Mouse (Mus musculus): ENCODE results near the gene Dusp10. TPM values are rescaled to one million over a fixed set of nuclear protein-coding genes. Genes with fewer than 3 reads are reported as not detected.

Gene Dusp10
- total and polyA plus RNA-seq, 2 experiments from 2014 or later = 4.5 to 10.5 TPM

DNA sequence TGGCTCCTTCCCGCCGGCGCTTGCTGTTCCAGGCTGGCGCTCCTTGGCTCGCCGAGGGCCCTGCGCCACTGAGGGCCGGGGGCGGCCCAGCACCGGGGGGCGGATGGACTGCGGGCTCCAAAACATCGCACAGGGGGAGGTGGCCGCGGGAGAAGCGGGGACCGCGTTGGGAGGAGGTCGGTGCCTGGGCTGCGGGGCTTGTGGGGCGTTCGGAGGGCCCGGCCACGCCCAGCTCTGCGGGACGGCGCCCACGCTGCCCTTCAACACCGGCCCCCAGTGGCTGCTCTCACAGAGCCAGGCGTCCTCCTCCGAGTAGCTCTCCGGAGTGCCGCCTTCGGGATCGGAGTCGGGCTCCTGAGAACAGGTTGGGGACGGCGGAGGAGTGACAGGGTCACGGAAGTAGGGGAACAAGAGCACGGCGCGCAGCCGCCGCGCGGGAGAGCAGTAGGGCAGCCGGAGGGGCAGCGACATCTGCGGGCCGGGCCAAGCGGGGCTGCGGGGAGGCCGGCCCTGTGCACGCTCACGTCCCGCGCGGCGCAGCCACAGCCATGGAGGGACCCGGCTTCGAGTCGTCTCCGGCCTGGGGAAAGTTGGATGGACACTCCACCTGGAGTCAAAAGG is 20.4 kb downstream of the Dusp10 start:
- DNase-seq (ENCODE audit: low spot score) (peak; percentile 24), ATAC-seq (ENCODE audit: low FRiP score) (no peak; the same call in none of the 2 replicates)
- Histone ChIP-seq H3K27ac (ENCODE audit: low read depth, low read length) (peak overlapping the region; percentile 90), H3K4me3 (ENCODE audit: low read depth, low read length) (peak overlapping the region; percentile 58), H3K36me3 (ENCODE audit: insufficient read depth, low read length) (no peaks in the 10 kb centered on the region), H3K4me1 (ENCODE audit: insufficient read depth, low read length) (peaks cover 6% of the 10 kb centered on the region; the same call in 1 of the 2 replicates), H3K9me3 (ENCODE audit: low read length) (no peaks in the 10 kb centered on the region), H3K4me2 (ENCODE audit: low read depth, low read length, poor library complexity, severe bottlenecking) (peak overlapping the region; percentile 96), H3K27me3 (ENCODE audit: insufficient read depth, low read length) (no peaks in the 10 kb centered on the region), H3K9ac (replicated peaks; ENCODE audit: low read length, poor library complexity, severe bottlenecking) (peak overlapping the region; percentile 82)
- TF ChIP-seq CTCF (IDR thresholded peaks at IDR 0.05) = no peak; the same call in 1 of the 2 replicates
- WGBS = under 1% methylated on average over 46 of the region's 63 CpGs

DNA sequence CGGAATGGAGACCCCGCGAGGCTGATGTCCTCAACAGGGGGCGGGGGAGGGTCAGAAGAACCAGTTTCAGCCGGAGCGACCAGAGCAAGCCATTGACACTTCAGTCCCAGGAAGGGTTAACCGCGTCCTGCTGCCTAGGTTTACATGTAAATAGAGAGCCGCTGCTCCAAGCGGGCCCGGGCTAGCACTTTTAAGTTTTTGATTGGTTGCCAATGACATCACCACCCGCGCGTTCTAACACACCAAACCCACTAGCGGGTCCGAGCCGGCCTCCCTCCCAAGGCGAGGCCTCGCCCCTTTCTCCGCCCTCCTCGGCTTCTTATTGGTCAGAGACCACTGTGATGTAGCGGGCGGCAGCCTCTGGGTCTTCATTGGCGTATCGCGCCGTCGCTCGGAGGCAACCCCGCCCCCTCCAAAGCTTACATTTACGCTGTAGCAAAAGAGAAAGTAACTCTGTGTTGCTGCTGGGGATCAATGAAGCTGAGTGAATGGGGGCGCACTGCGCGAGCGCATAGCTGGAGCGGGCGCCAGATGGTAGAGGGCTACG is 21.0 kb downstream of the Dusp10 start, which contains the start of gene 1700056E22Rik:
TSS of gene 1700056E22Rik (minus strand) at position 291 of the 547 bp plus-strand sequence.
- peak; percentile 30 for TF ChIP-seq CTCF (IDR thresholded peaks at IDR 0.05)
- Histone ChIP-seq H3K9ac (replicated peaks; ENCODE audit: low read length, poor library complexity, severe bottlenecking) (peak within 1 kb of the TSS; percentile 82), H3K4me2 (ENCODE audit: low read depth, low read length, poor library complexity, severe bottlenecking) (peak within 1 kb of the TSS; percentile 96), H3K27ac (ENCODE audit: low read depth, low read length) (peak within 1 kb of the TSS; percentile 90), H3K36me3 (ENCODE audit: insufficient read depth, low read length) (no peaks in the 10 kb centered on the region), H3K9me3 (ENCODE audit: low read length) (no peaks in the 10 kb centered on the region), H3K4me1 (ENCODE audit: insufficient read depth, low read length) (peaks cover 6% of the 10 kb centered on the region; the same call in 1 of the 2 replicates), H3K27me3 (ENCODE audit: insufficient read depth, low read length) (no peaks in the 10 kb centered on the region), H3K4me3 (ENCODE audit: low read depth, low read length) (peak within 1 kb of the TSS; percentile 58)
- DNase-seq (ENCODE audit: low spot score) (peak; percentile 100), ATAC-seq (ENCODE audit: low FRiP score) (peak; percentile 99)
- under 1% methylated on average over 38 of the region's 38 CpGs for WGBS

DNA sequence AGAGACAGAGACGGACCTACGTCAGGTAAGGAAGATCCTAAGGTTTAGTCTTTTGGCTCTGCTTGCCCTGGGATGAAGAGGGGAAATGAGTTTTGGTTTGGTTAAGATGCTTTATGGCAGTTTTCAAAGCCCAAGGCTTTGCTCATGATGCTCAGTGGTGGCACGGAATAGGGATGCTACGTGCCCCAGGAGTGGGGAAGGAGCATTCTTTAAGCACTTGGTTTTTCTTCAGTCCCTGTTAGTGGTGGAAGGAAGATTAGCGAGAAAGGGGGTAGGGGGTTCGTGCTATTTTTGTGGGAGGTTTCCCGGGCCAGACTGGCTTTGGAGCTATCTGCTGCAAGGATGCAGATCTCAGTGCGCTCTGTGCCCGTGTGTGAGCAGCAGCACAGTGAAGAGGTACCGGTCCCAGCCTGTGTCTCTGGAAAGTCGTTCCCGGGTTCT is 21.7 kb downstream of the Dusp10 start:
- Histone ChIP-seq H3K36me3 (ENCODE audit: insufficient read depth, low read length) (no peaks in the 10 kb centered on the region), H3K9ac (replicated peaks; ENCODE audit: low read length, poor library complexity, severe bottlenecking) (peak overlapping the region; percentile 56), H3K27ac (ENCODE audit: low read depth, low read length) (0 out of 2 replicates have a peak overlapping the region, but pooled peaks have one; percentile 9), H3K4me1 (ENCODE audit: insufficient read depth, low read length) (peaks cover 6% of the 10 kb centered on the region; the same call in 1 of the 2 replicates), H3K4me2 (ENCODE audit: low read depth, low read length, poor library complexity, severe bottlenecking) (peak overlapping the region; percentile 91), H3K27me3 (ENCODE audit: insufficient read depth, low read length) (no peaks in the 10 kb centered on the region), H3K4me3 (ENCODE audit: low read depth, low read length) (peak overlapping the region; percentile 58), H3K9me3 (ENCODE audit: low read length) (no peaks in the 10 kb centered on the region)
- WGBS = 0% methylated on average over 12 of the region's 12 CpGs
- TF ChIP-seq CTCF (IDR thresholded peaks at IDR 0.05) = no peak
- ATAC-seq (ENCODE audit: low FRiP score) (no peak), DNase-seq (ENCODE audit: low spot score) (peak; percentile 34)

DNA sequence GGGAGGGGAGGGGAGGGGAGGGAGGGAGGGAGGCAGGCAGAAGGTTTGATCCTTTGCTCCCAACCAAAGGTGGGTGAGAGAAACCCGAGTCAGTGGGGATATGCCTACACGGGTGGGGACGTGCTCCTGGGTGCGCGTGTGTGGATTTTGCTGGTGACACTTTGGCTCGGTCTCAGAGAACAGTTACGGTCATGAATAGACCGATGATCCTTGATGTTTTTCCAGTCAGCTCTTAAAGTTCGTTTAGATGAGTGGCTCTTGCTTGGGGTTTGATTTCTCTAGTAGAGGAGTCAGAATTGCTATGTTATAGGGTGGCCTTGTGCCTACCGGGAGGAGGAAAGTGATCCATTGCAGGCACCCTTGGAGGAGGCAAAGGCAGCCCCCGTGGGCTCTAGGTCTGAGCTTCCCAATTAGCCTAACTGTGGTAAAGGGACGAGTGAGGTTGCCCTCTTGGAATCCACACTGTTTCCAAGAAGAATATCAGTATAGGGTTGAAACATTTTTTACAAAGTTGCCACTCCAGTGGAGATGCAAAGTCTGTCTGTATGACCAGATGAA is 22.3 kb downstream of the Dusp10 start:
- ATAC-seq (ENCODE audit: low FRiP score) = no peak
- peak overlapping the region; percentile 58 for H3K4me3 ChIP-seq (ENCODE audit: low read depth, low read length)
- no peak for TF ChIP-seq CTCF (IDR thresholded peaks at IDR 0.05)

DNA sequence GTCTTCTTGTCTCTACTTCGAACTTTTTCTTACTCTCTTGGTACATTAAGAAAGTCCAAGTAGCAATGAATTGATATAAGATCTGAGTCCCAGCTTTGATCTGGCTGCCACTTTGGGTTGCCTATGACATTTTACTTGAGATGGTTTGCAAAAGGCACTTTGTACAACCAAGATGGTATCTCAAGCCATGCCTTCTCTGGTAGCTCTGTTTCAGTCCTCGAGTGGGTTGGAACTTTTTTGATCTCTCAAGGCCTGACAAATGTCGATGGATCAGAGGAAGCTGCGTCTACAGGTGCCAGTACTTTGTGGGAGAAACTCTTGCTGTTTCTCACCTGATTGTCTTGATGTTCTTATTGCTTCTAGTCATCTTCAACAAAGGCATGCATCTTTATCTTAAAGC is 24.7 kb downstream of the Dusp10 start:
- DNase-seq (ENCODE audit: low spot score) (no peak), ATAC-seq (ENCODE audit: low FRiP score) (no peak)
- Histone ChIP-seq H3K4me2 (ENCODE audit: low read depth, low read length, poor library complexity, severe bottlenecking) (no peak overlapping the region), H3K4me1 (ENCODE audit: insufficient read depth, low read length) (0 out of 2 replicates have a peak, but pooled peaks cover 6% of the 10 kb centered on the region), H3K4me3 (ENCODE audit: low read depth, low read length) (no peak overlapping the region), H3K27ac (ENCODE audit: low read depth, low read length) (no peak overlapping the region), H3K27me3 (ENCODE audit: insufficient read depth, low read length) (no peaks in the 10 kb centered on the region), H3K9me3 (ENCODE audit: low read length) (no peaks in the 10 kb centered on the region), H3K36me3 (ENCODE audit: insufficient read depth, low read length) (no peaks in the 10 kb centered on the region), H3K9ac (replicated peaks; ENCODE audit: low read length, poor library complexity, severe bottlenecking) (no peak overlapping the region)
- 90% methylated on average over 4 of the region's 4 CpGs for WGBS
- no peak for TF ChIP-seq CTCF (IDR thresholded peaks at IDR 0.05)

More for the DNA sequence above, 22.3 kb downstream of the Dusp10 start:
- Histone ChIP-seq H3K27me3 (ENCODE audit: insufficient read depth, low read length) (no peaks in the 10 kb centered on the region), H3K9me3 (ENCODE audit: low read length) (no peaks in the 10 kb centered on the region), H3K27ac (ENCODE audit: low read depth, low read length) (no peak overlapping the region), H3K36me3 (ENCODE audit: insufficient read depth, low read length) (no peaks in the 10 kb centered on the region), H3K4me2 (ENCODE audit: low read depth, low read length, poor library complexity, severe bottlenecking) (peak overlapping the region; percentile 91), H3K4me1 (ENCODE audit: insufficient read depth, low read length) (peaks cover 6% of the 10 kb centered on the region; the same call in 1 of the 2 replicates), H3K9ac (replicated peaks; ENCODE audit: low read length, poor library complexity, severe bottlenecking) (0 out of 2 replicates have a peak overlapping the region, but pooled peaks have one; percentile 39)
- DNase-seq (ENCODE audit: low spot score) = no peak
- WGBS = 5% methylated on average over 12 of the region's 12 CpGs
